Mouse (Mus musculus) layer of hippocampus, postnatal 14 days (tissue): Measurements from ENCODE around the gene Ahcyl1. TPM values are rescaled to one million over a fixed set of nuclear protein-coding genes. Genes with fewer than 3 reads are reported as not detected.

Source experiments
- DNase-seq, 2 experiments: peaks; one replicate each; pipeline ENCODE4 v3.0.0; 2021 to 2022; ENCODE audit warnings: low spot score in 2 of 2, mixed read lengths in 1 of 2
- total RNA-seq, 2 experiments: library from RNA; stranded (reverse); gene quantifications; 2 replicates each; pipeline ENCODE4 v1.2.3; 2021

Ahcyl1 gene
- total RNA-seq, 2 experiments from 2014 or later: 331 to 365 TPM

- no peak for DNase-seq
Measured at GRCm38 (mm10) chr3:107706164-107706563, 9.8 kb upstream of the Ahcyl1 start.

- no peak for DNase-seq
Measured at GRCm38 (mm10) chr3:107704371-107704705, 8.0 kb upstream of the Ahcyl1 start.

GRCm38 (mm10) chr3:107703675-107704370 is 7.5 kb upstream of the Ahcyl1 start:
- DNase-seq: no peak

GRCm38 (mm10) chr3:107701767-107702394 is 5.5 kb upstream of the Ahcyl1 start:
- no peak for DNase-seq

GRCm38 (mm10) chr3:107700625-107701024 is 4.3 kb upstream of the Ahcyl1 start:
- DNase-seq: peak in 1 of 2 experiments; percentile 64

GRCm38 (mm10) chr3:107696910-107697309 is 550 bp upstream of the Ahcyl1 start:
- no peak for DNase-seq

GRCm38 (mm10) chr3:107695219-107695947 is 977 bp downstream of the Ahcyl1 start:
- no peak for DNase-seq

- no peak for DNase-seq
Measured at GRCm38 (mm10) chr3:107694256-107694900, 2.0 kb downstream of the Ahcyl1 start.

- peak in 1 of 2 experiments; percentile 68 for DNase-seq
Measured at GRCm38 (mm10) chr3:107690366-107690765, 6.0 kb downstream of the Ahcyl1 start.

- no peak for DNase-seq
Measured at GRCm38 (mm10) chr3:107689245-107689644, 7.1 kb downstream of the Ahcyl1 start.

GRCm38 (mm10) chr3:107688236-107688635 is 8.1 kb downstream of the Ahcyl1 start:
- no peak for DNase-seq

- no peak for DNase-seq
Measured at GRCm38 (mm10) chr3:107686276-107686977, 9.9 kb downstream of the Ahcyl1 start.

GRCm38 (mm10) chr3:107685652-107686051 is 10.7 kb downstream of the Ahcyl1 start:
- no peak for DNase-seq

GRCm38 (mm10) chr3:107683587-107683986 is 12.8 kb downstream of the Ahcyl1 start:
- no peak for DNase-seq

- DNase-seq: peak in 1 of 2 experiments; percentile 73
Measured at GRCm38 (mm10) chr3:107680790-107681576, 15.4 kb downstream of the Ahcyl1 start.

GRCm38 (mm10) chr3:107671509-107671908 is 24.9 kb downstream of the Ahcyl1 start:
- DNase-seq: no peak

GRCm38 (mm10) chr3:107670500-107670899 is 25.9 kb downstream of the Ahcyl1 start:
- DNase-seq: no peak

- no peak for DNase-seq
Measured at GRCm38 (mm10) chr3:107668786-107669185, 27.6 kb downstream of the Ahcyl1 start.

- no peak for DNase-seq
Measured at GRCm38 (mm10) chr3:107667426-107667825, 28.9 kb downstream of the Ahcyl1 start.

GRCm38 (mm10) chr3:107664641-107665040 is 31.7 kb downstream of the Ahcyl1 start:
- DNase-seq: no peak
